In genomic region chr19:34752391-34753092, GRCm38 (mm10) we compare ENCODE assay signal across 26 mouse cellular contexts. TPM values are rescaled to one million over a fixed set of nuclear protein-coding genes. Genes with fewer than 3 reads are reported as not detected.
DNase-seq lines count a peak whose midpoint lies in the region; ATAC-seq lines count a peak whose summit lies in the region.
"Had no signal": no experiment of that assay in that cellular context is flagged by ENCODE, and none has a peak within 500 bp of the region (broad histone marks: within the 10 kb centered on the region; RNA-seq: fewer than 3 reads in every experiment).

No protein-coding gene starts in this region.

- no peak overlapping the region for H3K4me3 ChIP-seq in heart, embryonic 13.5 days
- no peak overlapping the region for H3K4me3 ChIP-seq in liver, embryonic 15.5 days (replicated peaks)
- H3K4me3 ChIP-seq in liver, embryonic 12.5 days, result no peak overlapping the region
- no peak overlapping the region for H3K4me3 ChIP-seq in intestine, embryonic 16.5 days (ENCODE audit: low read length)
- H3K4me3 ChIP-seq: embryonic facial prominence, embryonic 15.5 days; forebrain, embryonic 15.5 days; liver, embryonic 13.5 days; midbrain, embryonic 12.5 days; neural tube, embryonic 15.5 days had no signal

- H3K9ac ChIP-seq in heart, embryonic 13.5 days, result no peak overlapping the region
- no peak overlapping the region for H3K9ac ChIP-seq in liver, embryonic 15.5 days
- H3K9ac ChIP-seq in liver, embryonic 12.5 days, result no peak overlapping the region
- no peak overlapping the region for H3K9ac ChIP-seq in intestine, embryonic 16.5 days (ENCODE audit: low read depth, low read length)
- H3K9ac ChIP-seq: embryonic facial prominence, embryonic 15.5 days; forebrain, embryonic 15.5 days; hindbrain, embryonic 14.5 days; liver, embryonic 13.5 days; midbrain, embryonic 12.5 days; neural tube, embryonic 15.5 days had no signal

- peaks cover 22% of the 10 kb centered on the region for H3K4me1 ChIP-seq in heart, embryonic 13.5 days
- H3K4me1 ChIP-seq in liver, embryonic 15.5 days (replicated peaks), result peaks cover 3% of the 10 kb centered on the region; the same call in 1 of the 2 replicates
- H3K4me1 ChIP-seq in liver, embryonic 12.5 days, result no peaks in the 10 kb centered on the region; the same call in 1 of the 2 replicates
- H3K4me1 ChIP-seq in intestine, embryonic 16.5 days (ENCODE audit: control insufficient read depth, insufficient read depth, low read length), result no peaks in the 10 kb centered on the region
- H3K4me1 ChIP-seq: embryonic facial prominence, embryonic 15.5 days; forebrain, embryonic 15.5 days; liver, embryonic 13.5 days; midbrain, embryonic 12.5 days; neural tube, embryonic 15.5 days had no signal

- no peak; the same call in 1 of the 2 replicates for ATAC-seq in heart, embryonic 13.5 days (ENCODE audit: extremely low read depth, insufficient number of reproducible peaks, low FRiP score, low TSS enrichment)
- ATAC-seq in liver, embryonic 15.5 days (ENCODE audit: insufficient read depth), result peak; percentile 43; the same call in 1 of the 2 replicates
- ATAC-seq in liver, embryonic 12.5 days, result no peak
- peak; percentile 75 for ATAC-seq in intestine, embryonic 16.5 days
- ATAC-seq in CD4-positive, CD25-positive, alpha-beta regulatory T cell, adult 4 months, result no peak
- ATAC-seq: forebrain, embryonic 15.5 days; inflammation-experienced regulatory T-cells, adult 6 months; Patski had no signal

- 64% methylated on average over 3 of the region's 3 CpGs for WGBS in heart, embryonic 13.5 days
- 70% methylated on average over 3 of the region's 3 CpGs for WGBS in liver, embryonic 15.5 days (ENCODE audit: insufficient replicate concordance)
- 73% methylated on average over 3 of the region's 3 CpGs for WGBS in liver, embryonic 12.5 days (ENCODE audit: insufficient replicate concordance)
- 52% methylated on average over 3 of the region's 3 CpGs for WGBS in intestine, embryonic 16.5 days

- H3K27me3 ChIP-seq in heart, embryonic 13.5 days (replicated peaks), result no peaks in the 10 kb centered on the region
- peaks cover 5% of the 10 kb centered on the region for H3K27me3 ChIP-seq in liver, embryonic 15.5 days
- peaks cover 6% of the 10 kb centered on the region for H3K27me3 ChIP-seq in liver, embryonic 12.5 days (replicated peaks)
- no peaks in the 10 kb centered on the region for H3K27me3 ChIP-seq in intestine, embryonic 16.5 days (replicated peaks; ENCODE audit: control insufficient read depth, insufficient read depth, low read length)
- H3K27me3 ChIP-seq: CH12.LX; embryonic facial prominence, embryonic 15.5 days; forebrain, embryonic 15.5 days; neural tube, embryonic 15.5 days had no signal

- no peaks in the 10 kb centered on the region for H3K9me3 ChIP-seq in heart, embryonic 13.5 days
- H3K9me3 ChIP-seq in liver, embryonic 15.5 days (replicated peaks), result no peaks in the 10 kb centered on the region
- H3K9me3 ChIP-seq in liver, embryonic 12.5 days (replicated peaks), result no peaks in the 10 kb centered on the region
- no peaks in the 10 kb centered on the region for H3K9me3 ChIP-seq in intestine, embryonic 16.5 days (ENCODE audit: control insufficient read depth, low read length)
- H3K9me3 ChIP-seq: embryonic facial prominence, embryonic 15.5 days; forebrain, embryonic 15.5 days; G1E; liver, embryonic 13.5 days; midbrain, embryonic 12.5 days; neural tube, embryonic 15.5 days had no signal

- H3K36me3 ChIP-seq in heart, embryonic 13.5 days, result no peaks in the 10 kb centered on the region
- no peaks in the 10 kb centered on the region for H3K36me3 ChIP-seq in liver, embryonic 15.5 days (replicated peaks)
- no peaks in the 10 kb centered on the region for H3K36me3 ChIP-seq in liver, embryonic 12.5 days
- H3K36me3 ChIP-seq in intestine, embryonic 16.5 days (ENCODE audit: control insufficient read depth, insufficient read depth, low read length), result no peaks in the 10 kb centered on the region
- H3K36me3 ChIP-seq: embryonic facial prominence, embryonic 15.5 days; forebrain, embryonic 15.5 days; G1E; liver, embryonic 13.5 days; midbrain, embryonic 12.5 days; neural tube, embryonic 15.5 days had no signal

- DNase-seq in heart, adult 18-20 months, result no peak
- DNase-seq in lung, postnatal 25 days (ENCODE audit: low spot score), result peak; percentile 61
- DNase-seq in kidney, adult 8-10 months, result no peak
- DNase-seq: adrenal gland, postnatal 36 days; cerebellum, adult 11 months; cerebellum, adult 9-11 months; gastrocnemius, postnatal 14 days; kidney, postnatal 25 days; layer of hippocampus, postnatal 36 days; liver, embryonic 13.5 days; right cerebral cortex, adult 18-20 months had no signal

- peak overlapping the region; percentile 66 for H3K27ac ChIP-seq in heart, embryonic 13.5 days (replicated peaks)
- no peak overlapping the region for H3K27ac ChIP-seq in liver, embryonic 15.5 days (replicated peaks)
- no peak overlapping the region for H3K27ac ChIP-seq in liver, embryonic 12.5 days
- H3K27ac ChIP-seq in intestine, embryonic 16.5 days (ENCODE audit: low read length), result no peak overlapping the region; the same call in 1 of the 2 replicates
- H3K27ac ChIP-seq: embryonic facial prominence, embryonic 15.5 days; forebrain, embryonic 15.5 days; hindbrain, embryonic 14.5 days; liver, embryonic 13.5 days; midbrain, embryonic 12.5 days; neural tube, embryonic 15.5 days had no signal

- no peak overlapping the region; the same call in 1 of the 2 replicates for H3K4me2 ChIP-seq in heart, embryonic 13.5 days
- H3K4me2 ChIP-seq in liver, embryonic 15.5 days, result no peak overlapping the region
- H3K4me2 ChIP-seq in liver, embryonic 12.5 days, result no peak overlapping the region
- H3K4me2 ChIP-seq in intestine, embryonic 16.5 days (ENCODE audit: low read depth, low read length), result no peak overlapping the region
- H3K4me2 ChIP-seq: embryonic facial prominence, embryonic 15.5 days; forebrain, embryonic 15.5 days; hindbrain, embryonic 14.5 days; liver, embryonic 13.5 days; midbrain, embryonic 12.5 days; neural tube, embryonic 15.5 days had no signal

RNA-seq across cellular contexts. Expression of gene Slc16a12, which starts 5.5 kb away (rescaled TPM):
- 16.4 and 21.3 TPM in 2 replicates for polyA plus RNA-seq in heart, embryonic 13.5 days (2015; fragmentation: Nextera tagmentation; extraction: Ambion mirVana)
- 1 to 10 TPM; 1.0 to 1.7 TPM for total RNA-seq in heart, adult 18-20 months (2021)
- polyA plus RNA-seq in liver, embryonic 15.5 days (2015; fragmentation: Nextera tagmentation; extraction: Ambion mirVana), result 12.2 and 14.3 TPM in 2 replicates
- polyA plus RNA-seq in liver, embryonic 12.5 days (2016; fragmentation: Nextera tagmentation; extraction: Ambion mirVana), result 10.9 and 11.7 TPM in 2 replicates
- polyA plus RNA-seq in intestine, embryonic 16.5 days (2015; fragmentation: Nextera tagmentation; extraction: Ambion mirVana), result 8.1 and 8.3 TPM in 2 replicates
- not detected for polyA plus RNA-seq in CD4-positive, CD25-positive, alpha-beta regulatory T cell, adult 4 months (2017; shearing (Covaris generic))
- total RNA-seq: megakaryocyte, adult 5-6 weeks had no signal
- polyA plus RNA-seq: G1E had no signal

Comparison
In these comparisons a context has a peak if more than half of its experiments do, and no peak if none do; other contexts are left out.
1. ATAC-seq: peak in liver, embryonic 15.5 days (single experiment) and intestine, embryonic 16.5 days (single experiment); none in heart, embryonic 13.5 days (single experiment), liver, embryonic 12.5 days (single experiment) and CD4-positive, CD25-positive, alpha-beta regulatory T cell, adult 4 months (single experiment).